Mouse (Mus musculus): ENCODE data around the gene Neu4.

- TF ChIP-seq ZC3H11A (IDR thresholded peaks at IDR 0.05; ENCODE audit: borderline replicate concordance, low read depth, low read length) (no peak), CHD2 (IDR thresholded peaks at IDR 0.05; ENCODE audit: low read depth, low read length) (no peak)
Measured at GRCm38 (mm10) chr1:94011643-94012042, 8.6 kb upstream of the Neu4 start.

Measured in ES-E14 (cell line).